Mouse (Mus musculus): ENCODE results near the gene Rexo4. TPM values are rescaled to one million over a fixed set of nuclear protein-coding genes. Genes with fewer than 3 reads are reported as not detected.

The Rexo4 gene
- total and polyA plus RNA-seq, 3 experiments, result 8.4 to 13.1 (median 11.2) TPM

DNA sequence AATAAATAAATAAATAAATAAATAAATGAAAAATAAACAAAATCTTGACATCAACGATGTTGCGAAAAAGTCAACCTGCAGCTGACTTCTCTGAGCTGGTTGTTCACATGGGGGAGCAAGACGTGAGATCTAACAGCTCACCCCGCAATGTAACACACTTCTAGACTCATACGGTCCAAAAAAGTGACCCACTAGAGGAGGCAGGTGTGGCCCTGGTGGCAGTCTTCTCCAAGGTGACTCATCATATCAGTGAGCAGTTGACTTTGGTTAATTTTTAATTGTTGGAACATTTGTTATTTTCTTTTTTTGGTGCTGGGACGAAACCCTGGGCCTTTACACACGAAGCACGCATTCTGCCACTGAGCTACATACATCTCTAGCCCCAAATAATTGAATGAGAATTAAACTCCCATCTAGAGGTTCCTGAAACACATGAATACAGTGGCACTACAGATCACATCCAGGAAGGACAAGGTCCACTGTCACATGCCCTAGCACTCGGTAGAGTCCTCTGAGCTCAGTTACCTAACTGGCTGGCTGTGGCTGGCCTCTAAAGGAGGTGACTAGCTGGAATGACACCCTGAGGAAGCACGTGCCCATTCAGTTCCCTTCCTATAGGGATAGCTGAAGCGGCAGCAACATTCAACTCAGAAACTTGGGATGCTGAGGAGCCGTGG, 7.2 kb downstream of the Rexo4 start:
- Histone ChIP-seq H3K27ac (no peak overlapping the region), H3K9ac (ENCODE audit: low read depth, low read length) (no peak overlapping the region), H3K4me1 (ENCODE audit: control insufficient read depth, insufficient read depth, low read length) (no peaks in the 10 kb centered on the region), H3K27me3 (ENCODE audit: control insufficient read depth, insufficient read depth, low read length) (no peaks in the 10 kb centered on the region), H3K79me2 (replicated peaks; ENCODE audit: control insufficient read depth, insufficient read depth, low read length) (no peaks in the 10 kb centered on the region), H3K36me3 (ENCODE audit: control insufficient read depth, insufficient read depth, low read length) (no peaks in the 10 kb centered on the region), H3K4me3 (no peak overlapping the region)
- DNase-seq, result no peak
- intact Hi-C loops (cut with DNase I), result no loop called here
- no peak for TF ChIP-seq CTCF (IDR thresholded peaks at IDR 0.05)
- TF ChIP-seq POLR2A (IDR thresholded peaks at IDR 0.05; ENCODE audit: insufficient read depth, low read depth, low read length), result no peak
- TF ChIP-seq EP300 (IDR thresholded peaks at IDR 0.05; ENCODE audit: insufficient read depth, low read depth, low read length), result no peak
- WGBS, result 91% methylated on average over 12 of the region's 12 CpGs

DNA sequence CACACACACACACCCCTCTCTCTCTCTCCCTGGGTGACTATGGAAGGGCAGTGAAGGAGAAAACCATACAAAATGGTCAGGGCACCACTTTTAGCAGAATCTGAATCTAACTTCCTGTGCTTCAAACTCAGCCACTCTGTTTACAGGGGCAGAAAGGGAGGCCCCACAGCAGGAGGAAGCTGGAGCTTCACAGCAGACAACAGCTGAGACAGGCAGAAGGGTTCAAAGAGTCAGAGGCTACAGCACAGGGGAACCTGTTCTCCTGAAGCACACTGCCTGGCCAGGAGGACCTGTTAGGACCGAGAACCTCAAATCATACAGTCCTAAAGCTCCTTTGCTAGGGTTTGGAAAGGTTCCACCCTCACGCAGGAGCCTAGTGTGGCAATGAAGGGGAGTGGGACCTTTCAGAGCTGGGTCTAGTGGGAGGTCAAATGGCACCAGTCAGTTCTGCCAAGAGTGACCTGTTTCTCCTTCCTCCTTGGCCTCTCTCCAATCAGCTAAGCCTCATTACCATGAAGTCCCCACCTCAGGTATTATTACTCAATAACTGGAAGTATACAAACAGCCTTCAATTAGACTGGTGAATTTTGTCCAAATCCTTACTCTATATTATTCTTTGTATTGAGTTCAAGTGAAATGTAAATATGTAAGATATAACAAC, 9.3 kb downstream of the Rexo4 start:
- H3K9ac ChIP-seq (ENCODE audit: low read depth, low read length), result no peak overlapping the region
- no peaks in the 10 kb centered on the region for H3K27me3 ChIP-seq (ENCODE audit: control insufficient read depth, insufficient read depth, low read length)
- 86% methylated on average over 2 of the region's 2 CpGs for WGBS
- intact Hi-C loops (cut with DNase I), result no loop called here
- H3K79me2 ChIP-seq (replicated peaks; ENCODE audit: control insufficient read depth, insufficient read depth, low read length), result no peaks in the 10 kb centered on the region
- no peaks in the 10 kb centered on the region for H3K4me1 ChIP-seq (ENCODE audit: control insufficient read depth, insufficient read depth, low read length)
- H3K4me3 ChIP-seq, result no peak overlapping the region
- no peak for DNase-seq
- no peaks in the 10 kb centered on the region for H3K36me3 ChIP-seq (ENCODE audit: control insufficient read depth, insufficient read depth, low read length)
- no peak for TF ChIP-seq CTCF (IDR thresholded peaks at IDR 0.05)
- no peak for TF ChIP-seq EP300 (IDR thresholded peaks at IDR 0.05; ENCODE audit: insufficient read depth, low read depth, low read length)
- no peak for TF ChIP-seq POLR2A (IDR thresholded peaks at IDR 0.05; ENCODE audit: insufficient read depth, low read depth, low read length)
- no peak overlapping the region for H3K27ac ChIP-seq

DNA sequence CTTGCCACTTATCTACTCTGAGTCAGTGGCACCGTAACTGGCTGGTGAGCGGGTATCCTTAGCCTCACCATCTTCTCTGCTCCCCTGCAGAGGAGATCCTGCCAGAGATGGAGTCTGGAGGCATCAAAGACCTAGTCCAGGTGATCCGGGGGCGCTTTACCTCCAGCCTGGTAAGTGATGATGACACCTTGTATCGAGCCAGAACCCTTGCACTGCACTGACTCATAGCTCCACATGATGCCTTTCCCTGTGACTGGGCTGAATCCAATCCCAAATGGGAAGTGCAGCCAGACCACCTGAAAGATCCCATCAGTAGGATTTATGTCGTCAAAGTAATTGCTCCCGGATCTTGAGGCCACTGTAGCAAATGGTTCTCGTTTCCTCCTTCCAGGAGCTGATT, 11.3 kb downstream of the Rexo4 start:
- DNase-seq, result no peak
- no peak overlapping the region for H3K27ac ChIP-seq
- no peak overlapping the region for H3K4me3 ChIP-seq
- no peaks in the 10 kb centered on the region for H3K27me3 ChIP-seq (ENCODE audit: control insufficient read depth, insufficient read depth, low read length)
- TF ChIP-seq EP300 (IDR thresholded peaks at IDR 0.05; ENCODE audit: insufficient read depth, low read depth, low read length) (no peak), CTCF (IDR thresholded peaks at IDR 0.05) (no peak), POLR2A (IDR thresholded peaks at IDR 0.05; ENCODE audit: insufficient read depth, low read depth, low read length) (no peak)
- intact Hi-C loops (cut with DNase I), result no loop called here
- no peak overlapping the region for H3K9ac ChIP-seq (ENCODE audit: low read depth, low read length)
- H3K4me1 ChIP-seq (ENCODE audit: control insufficient read depth, insufficient read depth, low read length), result no peaks in the 10 kb centered on the region
- H3K36me3 ChIP-seq (ENCODE audit: control insufficient read depth, insufficient read depth, low read length), result no peaks in the 10 kb centered on the region
- H3K79me2 ChIP-seq (replicated peaks; ENCODE audit: control insufficient read depth, insufficient read depth, low read length), result no peaks in the 10 kb centered on the region
- 89% methylated on average over 8 of the region's 8 CpGs for WGBS

DNA sequence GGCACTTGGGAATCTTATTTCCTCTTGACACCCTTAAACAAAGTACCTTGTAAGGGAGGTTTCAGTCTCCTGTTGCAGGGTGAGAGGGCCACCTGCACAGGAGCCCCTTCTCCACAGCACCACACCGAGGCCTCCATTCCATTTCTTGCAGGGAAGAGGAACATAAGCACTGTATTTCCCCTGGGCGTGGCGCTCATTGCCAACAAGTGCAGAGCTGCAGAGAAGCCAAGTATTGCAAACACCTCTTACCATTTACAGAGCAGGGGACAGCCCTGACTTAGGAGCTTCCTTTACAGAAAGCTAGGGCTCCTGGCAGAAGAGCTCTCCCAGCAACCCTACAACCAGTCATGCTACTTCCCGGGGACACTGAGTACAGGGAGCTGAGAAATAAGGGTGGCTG, 12.0 kb downstream of the Rexo4 start:
- H3K4me1 ChIP-seq (ENCODE audit: control insufficient read depth, insufficient read depth, low read length), result no peaks in the 10 kb centered on the region
- H3K27ac ChIP-seq, result no peak overlapping the region
- no peak overlapping the region for H3K4me3 ChIP-seq
- no peaks in the 10 kb centered on the region for H3K36me3 ChIP-seq (ENCODE audit: control insufficient read depth, insufficient read depth, low read length)
- intact Hi-C loops (cut with DNase I), result no loop called here
- DNase-seq, result no peak
- H3K9ac ChIP-seq (ENCODE audit: low read depth, low read length), result no peak overlapping the region
- 90% methylated on average over 4 of the region's 4 CpGs for WGBS
- no peaks in the 10 kb centered on the region for H3K27me3 ChIP-seq (ENCODE audit: control insufficient read depth, insufficient read depth, low read length)
- H3K79me2 ChIP-seq (replicated peaks; ENCODE audit: control insufficient read depth, insufficient read depth, low read length), result no peaks in the 10 kb centered on the region
- TF ChIP-seq CTCF (IDR thresholded peaks at IDR 0.05) (no peak), POLR2A (IDR thresholded peaks at IDR 0.05; ENCODE audit: insufficient read depth, low read depth, low read length) (no peak), EP300 (IDR thresholded peaks at IDR 0.05; ENCODE audit: insufficient read depth, low read depth, low read length) (no peak)

DNA sequence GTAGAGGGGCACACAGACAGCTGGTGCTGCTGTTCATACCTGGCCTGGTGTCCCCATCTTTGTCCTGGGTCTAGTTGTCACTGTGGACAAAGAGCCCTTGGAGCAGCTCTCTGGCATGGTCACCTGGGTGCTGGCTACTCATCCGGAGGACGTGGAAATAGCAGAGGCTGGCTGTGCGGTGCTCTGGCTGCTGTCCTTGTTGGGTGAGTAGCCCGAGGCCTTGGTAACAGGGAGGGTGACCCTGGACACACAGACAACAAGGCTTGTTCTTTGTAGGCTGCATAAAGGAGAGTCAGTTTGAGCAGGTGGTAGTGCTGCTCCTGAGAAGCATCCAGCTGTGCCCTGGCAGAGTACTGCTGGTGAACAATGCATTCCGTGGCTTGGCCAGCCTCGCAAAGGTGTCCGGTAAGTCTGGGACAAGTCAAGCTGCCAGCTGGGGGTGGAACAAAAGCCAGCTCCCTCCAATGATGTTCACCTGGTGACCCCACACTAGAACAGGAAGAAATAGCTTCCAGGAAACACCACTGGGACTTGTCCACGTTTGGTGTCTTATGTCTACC, 12.8 kb downstream of the Rexo4 start:
- intact Hi-C loops (cut with DNase I), result no loop called here
- WGBS, result 79% methylated on average over 8 of the region's 8 CpGs
- H3K27ac ChIP-seq, result no peak overlapping the region

DNA sequence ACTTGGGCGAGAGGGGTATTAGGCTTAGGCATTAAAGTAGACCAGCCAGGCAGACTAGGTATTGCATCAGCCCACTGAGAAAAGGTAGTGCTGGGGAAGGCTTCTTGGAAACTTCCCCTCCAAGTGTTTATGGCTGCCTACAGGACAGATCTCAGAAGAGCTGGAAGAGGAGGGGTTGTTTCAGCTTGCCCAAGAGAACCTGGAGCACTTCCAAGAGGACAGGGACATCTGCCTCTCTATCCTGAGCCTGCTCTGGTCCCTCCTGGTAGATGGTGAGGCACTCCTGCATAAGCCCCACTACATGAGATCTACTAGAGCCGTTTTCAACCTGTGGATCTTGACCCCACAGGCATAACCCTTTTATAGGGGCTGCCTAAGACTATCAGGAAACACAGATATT, 13.8 kb downstream of the Rexo4 start:
- intact Hi-C loops (cut with DNase I), result no loop called here
- Histone ChIP-seq H3K27me3 (ENCODE audit: control insufficient read depth, insufficient read depth, low read length) (no peaks in the 10 kb centered on the region), H3K4me3 (no peak overlapping the region), H3K27ac (no peak overlapping the region), H3K36me3 (ENCODE audit: control insufficient read depth, insufficient read depth, low read length) (no peaks in the 10 kb centered on the region), H3K79me2 (replicated peaks; ENCODE audit: control insufficient read depth, insufficient read depth, low read length) (no peaks in the 10 kb centered on the region), H3K9ac (ENCODE audit: low read depth, low read length) (no peak overlapping the region), H3K4me1 (ENCODE audit: control insufficient read depth, insufficient read depth, low read length) (no peaks in the 10 kb centered on the region)
- 90% methylated on average over 2 of the region's 2 CpGs for WGBS
- DNase-seq, result no peak
- TF ChIP-seq EP300 (IDR thresholded peaks at IDR 0.05; ENCODE audit: insufficient read depth, low read depth, low read length) (no peak), POLR2A (IDR thresholded peaks at IDR 0.05; ENCODE audit: insufficient read depth, low read depth, low read length) (no peak), CTCF (IDR thresholded peaks at IDR 0.05) (no peak)

More for the DNA sequence above, 12.8 kb downstream of the Rexo4 start:
- Histone ChIP-seq H3K79me2 (replicated peaks; ENCODE audit: control insufficient read depth, insufficient read depth, low read length) (no peaks in the 10 kb centered on the region), H3K27me3 (ENCODE audit: control insufficient read depth, insufficient read depth, low read length) (no peaks in the 10 kb centered on the region), H3K36me3 (ENCODE audit: control insufficient read depth, insufficient read depth, low read length) (no peaks in the 10 kb centered on the region), H3K4me3 (no peak overlapping the region), H3K9ac (ENCODE audit: low read depth, low read length) (no peak overlapping the region), H3K4me1 (ENCODE audit: control insufficient read depth, insufficient read depth, low read length) (no peaks in the 10 kb centered on the region)
- TF ChIP-seq CTCF (IDR thresholded peaks at IDR 0.05) (no peak), EP300 (IDR thresholded peaks at IDR 0.05; ENCODE audit: insufficient read depth, low read depth, low read length) (no peak), POLR2A (IDR thresholded peaks at IDR 0.05; ENCODE audit: insufficient read depth, low read depth, low read length) (no peak)
- no peak for DNase-seq

Data from heart, adult 2 months (tissue).